Mouse (Mus musculus) megakaryocyte, adult 5-6 weeks (primary cell): Measurements from ENCODE around the gene Cyp11a1. TPM values are rescaled to one million over a fixed set of nuclear protein-coding genes. Genes with fewer than 3 reads are reported as not detected.

Source experiments
- ATAC-seq: 2 replicates; pipeline ENCODE4 v1.8.0; 2016; ENCODE audit warnings: mild to moderate bottlenecking, inconsistent platforms; ENCODE audit not compliant: poor library complexity, severe bottlenecking
- total RNA-seq, 2 experiments: library from RNA; stranded (forward) in 1 of 2; stranded (reverse) in 1 of 2; fragments of 153-499, 151-499 nt in 1 of 2; fragments of 221-1000, 200-1000 nt in 1 of 2; gene quantifications; 2 replicates each; pipeline versions ENCODE4 v1.2.3 to v1.2.4; 2015 to 2017

The Cyp11a1 gene
- 9.2 and 10.5 TPM in 2 replicates for total RNA-seq (2015)
- 8.3 and 9.7 TPM in 2 replicates for total RNA-seq (2017)

DNA sequence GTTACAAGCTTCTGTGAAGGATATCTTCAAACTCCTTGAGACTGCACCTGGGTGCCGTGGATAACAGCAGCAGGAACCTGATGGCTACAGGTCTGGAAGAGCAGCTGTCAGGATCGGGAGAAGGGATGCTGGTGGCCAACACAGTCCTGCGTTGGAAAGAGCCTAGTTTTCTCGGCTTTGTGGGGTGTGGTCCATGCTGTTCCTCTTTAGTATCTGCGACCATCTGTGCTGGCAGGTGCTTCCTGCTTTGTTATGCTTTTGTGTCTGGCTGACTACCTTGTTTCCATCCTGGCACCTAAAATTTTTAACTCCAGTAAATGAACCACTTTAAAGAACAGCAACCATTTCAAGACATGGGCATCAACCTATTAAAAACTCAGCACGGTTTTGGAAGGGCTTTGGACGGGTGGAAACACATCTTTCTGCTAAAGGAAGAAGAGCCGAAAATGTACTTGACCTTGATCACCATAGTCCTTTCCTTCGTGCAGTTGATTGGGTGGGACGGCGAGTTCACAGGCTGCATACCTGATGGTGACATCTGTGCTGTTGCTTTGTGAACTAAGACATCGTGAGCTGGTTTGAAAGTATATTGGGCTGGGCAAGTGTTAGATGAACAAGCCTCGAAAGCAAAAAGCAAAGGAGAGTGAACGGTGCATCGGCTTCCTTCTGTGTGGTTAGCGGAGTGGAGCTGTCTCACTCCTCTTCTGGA is at the start of gene Cyp11a1:
Gene Cyp11a1 (plus strand): TSS at position 659 of the 709 bp plus-strand sequence.
- no peak for ATAC-seq

DNA sequence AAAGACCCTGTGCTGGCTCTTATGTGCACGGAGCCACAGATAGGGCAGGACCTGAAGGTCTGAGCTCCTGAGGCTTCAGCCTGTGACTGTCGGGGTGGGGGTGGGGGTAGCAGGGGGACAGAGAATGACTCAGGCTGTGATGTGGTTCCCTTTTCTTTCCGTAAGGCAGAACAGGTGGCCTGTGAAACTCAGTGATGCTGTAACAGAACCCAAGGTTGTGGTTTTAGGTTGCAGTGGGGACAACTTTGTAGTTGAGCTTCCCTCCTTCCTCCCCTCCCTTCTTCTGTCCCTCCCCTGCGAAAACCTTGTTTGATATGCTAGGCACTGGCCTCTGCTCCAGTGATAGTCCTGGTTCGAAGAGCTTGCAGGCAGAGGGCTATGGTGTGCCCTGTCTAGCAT is 49.4 kb upstream of the Cyp11a1 start:
- ATAC-seq, result peak; percentile 94

DNA sequence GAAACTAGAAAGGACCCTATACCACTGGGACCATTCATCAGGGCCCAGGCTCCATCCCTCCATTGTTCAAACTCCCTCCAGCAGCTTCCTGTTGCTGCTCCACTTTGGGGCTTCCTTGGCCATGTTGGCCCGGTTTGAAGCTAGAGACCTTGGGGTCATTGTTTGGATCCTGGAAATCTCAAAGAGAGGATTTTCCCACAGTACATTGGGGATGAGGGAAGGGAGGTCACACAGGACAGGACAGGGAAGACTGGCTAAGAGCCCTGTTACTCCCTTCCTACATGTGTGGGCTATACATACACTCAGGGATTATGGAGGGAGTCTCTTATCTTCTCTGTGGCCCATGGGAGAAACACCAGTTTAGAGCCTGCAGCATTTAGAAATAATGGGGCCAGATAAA is 47.6 kb upstream of the Cyp11a1 start:
- ATAC-seq, result no peak

DNA sequence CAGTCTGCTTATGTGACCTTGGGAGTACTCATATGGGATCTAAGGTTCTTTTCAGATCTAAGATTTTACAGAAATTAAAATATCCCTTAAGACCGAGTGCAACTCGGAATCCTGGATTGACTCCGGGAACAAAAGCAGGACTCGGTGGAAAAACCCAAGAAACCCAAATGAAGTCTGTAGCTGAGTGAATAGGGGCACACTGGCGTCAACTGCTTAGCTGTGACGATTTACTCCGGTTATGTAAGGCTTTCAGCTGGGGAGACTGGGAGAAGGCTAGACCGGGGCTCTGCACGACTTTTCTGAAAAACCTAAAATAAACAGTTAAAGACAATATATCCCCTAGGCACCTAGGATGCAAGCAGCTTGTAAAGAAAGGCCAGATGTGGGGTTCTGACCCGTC is 46.8 kb upstream of the Cyp11a1 start:
- ATAC-seq, result no peak

DNA sequence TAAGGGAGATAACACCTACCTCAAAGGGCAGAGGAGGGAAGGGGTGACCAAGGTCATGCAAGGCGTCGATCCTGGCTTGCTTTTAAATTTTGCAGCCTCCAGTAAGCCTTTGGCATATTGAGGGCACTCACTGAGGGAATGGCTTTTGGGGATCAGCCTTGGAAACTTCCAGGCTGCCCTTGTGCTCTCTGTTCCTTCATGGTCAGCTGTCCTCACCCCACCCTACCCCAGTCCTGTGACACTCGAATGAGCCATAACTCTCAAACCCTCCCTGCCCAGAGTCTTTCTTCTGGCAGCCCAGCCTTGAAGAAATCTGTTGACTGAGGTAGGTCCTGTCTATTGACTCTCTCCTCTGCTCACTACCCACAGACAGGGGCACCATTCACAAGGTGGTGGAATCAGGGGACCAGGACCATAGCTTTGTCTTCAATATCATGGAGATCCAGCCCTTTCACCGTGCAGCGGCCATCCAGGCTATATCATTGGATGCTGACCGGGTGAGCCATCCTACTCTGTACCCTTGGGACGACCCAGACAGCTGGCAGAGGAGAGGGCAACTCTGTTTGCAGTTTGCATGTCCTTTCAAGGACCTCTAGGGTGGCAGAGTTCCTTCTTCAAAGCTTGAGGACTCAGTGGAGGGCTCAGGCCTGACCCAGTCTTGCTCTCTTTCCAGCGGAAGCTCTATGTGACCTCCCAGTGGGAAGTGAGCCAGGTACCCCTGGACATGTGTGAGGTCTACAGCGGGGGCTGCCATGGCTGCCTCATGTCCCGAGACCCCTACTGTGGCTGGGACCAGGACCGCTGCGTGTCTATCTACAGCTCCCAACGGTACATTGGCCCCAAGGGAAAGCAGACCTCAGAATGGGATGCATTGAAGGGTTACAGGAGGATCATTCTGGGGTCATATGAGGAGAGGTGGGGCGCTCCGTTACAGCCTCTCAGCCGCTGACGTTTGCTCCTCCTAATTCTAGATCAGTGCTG is 46.0 kb upstream of the Cyp11a1 start:
- no peak for ATAC-seq

DNA sequence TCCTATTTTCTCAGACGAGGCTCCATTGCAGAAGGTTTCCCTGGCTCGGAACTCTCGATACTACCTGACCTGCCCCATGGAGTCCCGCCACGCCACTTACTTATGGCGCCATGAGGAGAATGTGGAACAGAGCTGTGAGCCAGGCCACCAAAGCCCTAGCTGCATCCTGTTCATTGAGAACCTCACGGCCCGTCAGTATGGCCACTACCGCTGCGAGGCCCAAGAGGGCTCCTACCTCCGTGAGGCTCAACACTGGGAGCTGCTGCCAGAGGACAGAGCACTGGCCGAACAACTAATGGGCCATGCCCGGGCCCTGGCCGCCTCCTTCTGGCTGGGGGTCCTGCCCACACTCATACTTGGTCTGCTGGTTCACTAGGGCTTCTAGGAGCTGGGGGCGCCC is 45.0 kb upstream of the Cyp11a1 start:
- ATAC-seq, result no peak

- ATAC-seq, result no peak
These were observed 44.1 kb upstream of the Cyp11a1 start for GRCm38 (mm10) chr9:57961863-57962778.

- ATAC-seq, result no peak
These were observed 42.8 kb upstream of the Cyp11a1 start for GRCm38 (mm10) chr9:57963249-57963997.

DNA sequence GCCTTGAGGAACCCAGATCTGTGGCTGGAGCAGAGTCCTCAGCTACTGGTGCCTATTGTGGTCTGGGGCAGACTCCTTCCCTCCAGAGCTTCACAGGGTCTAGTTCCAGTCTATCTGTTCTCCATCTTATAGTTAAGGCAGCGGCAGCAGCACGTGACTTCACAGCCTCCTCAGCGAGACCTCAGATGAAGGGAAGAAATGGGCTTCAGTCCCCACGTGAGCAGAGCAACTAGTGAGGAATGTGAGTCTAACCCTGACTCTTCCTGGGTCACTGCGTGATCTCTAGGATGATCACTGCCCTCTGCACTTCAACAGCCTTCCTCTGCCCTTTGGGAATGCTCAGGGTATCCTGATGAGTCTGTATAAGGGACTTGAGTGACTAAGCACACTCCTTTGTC is 42.2 kb upstream of the Cyp11a1 start:
- no peak for ATAC-seq

DNA sequence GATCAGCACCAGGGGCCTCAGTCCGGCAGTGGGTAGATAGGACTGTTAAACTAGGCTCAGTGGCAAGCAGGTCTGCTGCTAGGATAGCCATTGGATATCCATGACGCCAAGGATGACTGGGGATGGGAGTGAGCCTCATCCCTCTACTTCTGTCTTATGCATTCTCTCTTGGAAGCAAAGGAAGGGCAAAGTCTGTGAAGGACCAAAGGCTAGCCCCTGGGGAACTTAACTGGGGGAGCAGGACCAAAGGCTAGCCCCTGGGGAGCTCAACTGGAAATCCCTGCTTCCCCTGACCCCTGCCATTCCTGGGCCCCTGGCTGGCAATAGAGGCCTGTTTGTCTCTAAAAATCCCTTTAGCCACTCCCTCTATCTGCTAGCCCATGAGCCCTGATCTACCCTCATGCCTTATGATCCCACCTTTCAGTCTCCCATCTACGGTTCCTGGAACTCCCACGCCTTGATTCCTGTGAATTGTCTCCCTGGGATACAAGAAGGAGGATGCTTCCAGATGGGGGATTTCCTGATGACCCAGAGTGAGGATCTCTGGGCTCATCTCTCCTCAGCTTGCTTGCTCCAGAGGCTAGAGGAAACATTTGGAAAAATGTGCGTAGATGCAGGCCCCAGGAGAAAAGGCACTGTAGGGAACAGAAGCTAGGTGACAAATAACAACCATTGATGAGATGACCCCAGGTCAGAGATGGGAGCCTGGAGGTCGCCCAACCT is 41.5 kb upstream of the Cyp11a1 start:
- ATAC-seq, result no peak

DNA sequence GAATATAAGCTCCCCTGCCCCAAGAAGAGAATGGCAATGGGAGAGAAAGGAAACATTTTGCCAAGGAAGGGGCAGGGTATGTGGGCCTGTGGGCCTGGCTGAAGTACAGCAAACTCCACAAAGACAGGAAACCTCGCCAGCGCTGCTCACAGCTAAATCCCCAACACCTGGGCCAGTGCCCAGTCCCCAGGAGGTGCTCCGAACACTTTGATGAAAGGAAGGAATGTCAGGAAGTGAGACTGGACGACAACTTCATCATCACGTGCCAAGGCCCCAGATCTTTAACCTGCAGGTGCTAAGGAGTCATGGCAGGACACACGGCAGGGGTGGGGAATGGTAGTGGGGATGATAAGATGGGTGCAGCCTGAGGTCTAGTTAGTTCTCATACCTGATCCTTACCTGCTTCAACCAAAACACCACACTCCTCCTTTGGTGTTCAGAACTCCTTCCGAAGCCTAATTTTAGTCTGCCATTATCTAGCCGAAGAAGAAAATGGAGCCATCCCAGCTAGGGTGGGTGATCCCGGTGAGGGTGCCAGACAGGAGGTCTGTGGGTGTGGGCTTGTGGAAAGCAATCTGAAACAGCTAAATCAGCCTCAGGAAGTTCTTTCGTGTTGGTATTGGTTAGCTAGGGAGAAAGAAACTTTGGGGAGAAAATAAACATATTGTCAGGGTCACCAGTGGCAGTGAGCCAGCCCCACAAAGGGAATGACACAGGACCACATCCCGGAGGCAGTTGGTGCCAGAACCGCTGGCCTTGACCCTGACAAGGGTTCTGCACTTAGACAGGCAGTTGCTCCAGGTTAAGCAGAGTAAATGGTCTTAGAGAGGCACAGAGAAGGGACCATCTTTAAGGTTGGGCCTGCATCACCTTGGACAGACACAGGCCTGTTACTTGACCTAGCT is 40.7 kb upstream of the Cyp11a1 start:
- ATAC-seq, result no peak

GRCm38 (mm10) chr9:57967237-57967960 is 38.8 kb upstream of the Cyp11a1 start:
- no peak for ATAC-seq

DNA sequence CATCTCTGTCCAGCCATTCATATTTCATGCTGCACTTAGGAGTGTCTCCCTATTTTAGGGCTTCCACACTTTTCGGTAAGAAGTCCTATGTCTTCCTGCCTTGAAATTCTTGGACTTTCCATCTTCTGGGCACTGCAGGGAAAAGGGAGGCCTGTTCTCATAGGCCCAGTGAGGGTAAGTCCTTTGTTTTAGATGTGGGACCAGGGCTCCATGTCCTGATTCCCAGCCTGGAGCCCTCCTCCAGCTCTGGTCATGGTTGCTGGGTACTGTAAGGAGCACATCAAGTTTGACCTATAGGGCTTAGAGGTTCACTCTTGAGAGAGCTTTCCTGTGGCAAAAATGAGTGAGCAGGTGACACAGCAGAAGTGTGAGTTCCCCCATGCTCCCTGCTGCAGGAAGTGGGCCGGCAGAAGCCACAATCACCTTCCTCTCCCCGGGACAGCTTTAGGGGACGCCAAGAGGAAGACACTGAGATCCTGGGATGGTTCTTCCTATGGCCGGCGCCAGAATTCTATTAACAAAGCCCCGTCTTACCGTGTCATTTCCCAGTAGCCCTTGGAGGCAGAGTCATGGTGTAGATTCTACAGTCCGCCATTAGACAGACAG is 37.9 kb upstream of the Cyp11a1 start:
- ATAC-seq, result peak; percentile 60

DNA sequence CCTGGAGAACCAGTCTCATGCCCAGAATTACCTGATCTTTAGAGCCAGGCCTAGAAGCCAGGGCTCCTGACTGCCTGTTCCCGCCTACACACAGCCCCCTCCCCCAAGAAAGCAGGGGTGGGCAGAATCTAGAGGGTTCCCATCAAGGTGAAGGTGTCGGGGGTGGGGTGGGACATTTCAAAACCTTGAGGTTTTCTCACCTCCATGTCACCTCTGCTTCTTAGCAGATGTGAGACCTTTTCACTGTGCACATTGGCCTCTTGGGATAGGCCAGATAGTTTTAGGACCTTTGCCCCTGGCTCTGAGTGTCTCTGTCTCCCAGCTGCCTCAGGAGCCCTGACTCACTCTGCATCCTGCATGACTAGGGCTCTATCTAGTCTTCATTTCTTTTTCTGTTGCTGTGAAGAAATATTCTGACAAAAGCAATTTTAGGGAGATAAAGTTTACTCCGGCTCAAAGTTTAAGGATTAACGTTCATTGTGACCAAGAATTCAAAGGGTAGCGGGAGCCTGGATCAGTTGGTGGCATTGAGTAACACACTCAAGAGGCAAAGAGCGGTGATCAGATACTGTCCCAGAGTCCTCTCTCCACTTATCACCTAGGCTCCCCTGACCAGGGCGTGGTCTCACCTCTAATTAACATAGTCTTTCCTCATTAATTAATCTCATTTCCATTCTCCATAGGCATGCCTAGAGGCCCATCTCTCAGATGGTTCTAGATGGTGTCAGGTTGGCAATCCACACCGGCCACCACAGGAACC is 37.2 kb upstream of the Cyp11a1 start:
- ATAC-seq, result no peak

DNA sequence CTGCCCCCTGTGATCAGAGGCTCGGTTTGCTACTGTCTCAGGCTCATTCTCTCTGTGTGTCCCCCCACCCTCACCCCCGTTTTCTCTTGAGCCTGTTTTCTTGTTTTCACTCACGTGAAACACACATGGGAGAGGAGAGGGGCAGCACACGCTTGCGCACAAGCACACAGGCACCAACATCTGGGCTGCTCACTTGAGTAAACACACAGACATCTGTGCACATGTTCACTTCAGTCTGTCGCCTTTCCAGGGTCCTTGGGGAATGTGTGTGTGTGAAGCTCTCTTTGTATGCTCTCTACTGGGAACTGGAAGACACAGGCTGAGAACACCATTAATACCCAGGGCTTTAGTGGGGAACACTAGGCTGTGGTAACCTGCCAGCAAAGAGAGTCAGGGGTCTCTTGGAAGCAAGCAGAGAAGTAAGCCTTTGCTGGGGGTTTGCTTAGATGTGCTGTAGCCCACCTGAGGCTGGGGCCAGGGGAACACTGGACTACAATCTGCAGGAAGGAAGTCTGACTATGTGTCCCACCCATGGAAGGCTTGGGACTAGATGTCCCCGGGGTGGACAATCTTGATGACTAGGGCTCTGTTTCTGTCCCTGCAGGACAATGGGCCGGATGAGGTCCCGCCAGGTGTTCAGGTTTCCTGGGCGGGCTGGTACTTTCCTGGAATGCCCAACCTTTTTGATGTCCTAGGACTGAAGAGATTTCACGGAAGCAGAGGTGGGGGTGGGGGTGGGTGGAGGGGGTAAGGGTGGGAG is 36.3 kb upstream of the Cyp11a1 start:
- ATAC-seq, result no peak

DNA sequence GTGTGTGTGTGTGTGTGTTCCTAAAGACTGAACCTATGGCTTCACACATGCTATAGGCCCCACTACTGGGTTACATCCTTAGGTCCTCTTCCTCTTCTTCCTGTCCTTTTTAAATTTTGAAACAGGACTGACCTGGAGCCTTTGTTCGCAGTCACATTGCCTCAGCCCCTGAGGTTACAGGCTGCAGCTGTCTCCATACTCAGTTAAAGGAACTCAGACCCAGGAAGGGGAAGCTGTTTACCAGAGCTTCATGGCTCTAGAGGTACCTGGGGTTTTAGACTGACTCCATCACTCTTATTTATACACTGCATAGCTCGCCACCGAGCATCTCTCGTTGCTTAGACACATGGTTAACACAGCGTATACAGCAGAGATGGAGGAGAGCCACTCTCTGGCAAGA is 34.8 kb upstream of the Cyp11a1 start:
- peak; percentile 80 for ATAC-seq
